Mouse (Mus musculus) testis, adult 2 months (tissue): ENCODE measurements around the gene Chn2.

Experiments
- CTCF ChIP-seq: fragments of 200-500 bp; IDR thresholded peaks from 2 replicates; pipeline ENCODE4 v1.5.1; 2012; ENCODE audit warnings: low read depth, mild to moderate bottlenecking, inconsistent platforms, low read length, moderate library complexity; ENCODE audit not compliant: control insufficient read depth, insufficient read depth, insufficient replicate concordance
- POLR2A ChIP-seq: fragments of 200-500 bp; IDR thresholded peaks from 2 replicates; pipeline ENCODE4 v1.6.1; 2012; ENCODE audit warnings: low read depth, mild to moderate bottlenecking, inconsistent platforms, low read length, moderate library complexity; ENCODE audit not compliant: control insufficient read depth

DNA sequence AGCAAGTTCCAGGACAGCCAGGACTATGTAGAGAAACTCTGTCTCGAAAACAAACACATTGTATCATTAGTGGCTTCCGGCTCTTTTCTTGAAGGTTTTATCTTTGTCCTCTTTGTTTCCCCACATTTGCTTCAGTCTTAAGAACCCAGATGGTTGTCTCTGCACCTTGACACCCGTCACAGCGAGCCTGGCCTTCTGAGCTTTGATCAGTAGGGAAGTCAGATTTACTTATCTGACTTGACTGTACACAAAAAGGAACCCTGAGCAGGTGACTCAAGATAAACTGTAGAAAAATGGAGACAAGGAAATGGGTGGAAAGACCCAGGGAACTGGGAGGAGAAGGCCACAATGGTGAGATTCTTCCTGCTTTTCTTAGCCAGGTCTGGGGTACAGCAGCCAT, 79.5 kb downstream of the Chn2 start:
- TF ChIP-seq CTCF: no peak
- no peak for TF ChIP-seq POLR2A
